ENCODE assay signal across 26 mouse cellular contexts in the genomic region with DNA sequence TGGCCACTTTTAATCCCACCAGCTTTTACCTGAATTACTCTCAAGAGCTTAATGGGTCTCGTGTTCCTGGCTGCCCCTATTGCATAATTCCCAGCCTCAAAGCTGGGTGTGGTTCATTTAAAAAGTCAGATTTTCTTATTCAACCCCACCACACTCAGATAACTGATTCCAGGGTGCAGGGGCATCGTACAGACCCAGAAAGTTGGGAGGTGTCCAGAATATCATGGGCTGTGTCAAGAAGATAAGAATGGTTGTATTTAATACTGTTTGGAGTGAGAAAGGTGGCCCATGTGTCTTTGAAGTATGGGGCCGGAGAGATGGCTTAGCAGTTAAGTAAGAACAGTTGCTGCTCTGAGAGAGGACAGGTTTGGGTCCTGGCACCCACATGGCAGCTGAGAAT.
DNase-seq lines count a peak whose midpoint lies in the region; ATAC-seq lines count a peak whose summit lies in the region.
"Had no signal": no experiment of that assay in that cellular context is flagged by ENCODE, and none has a peak within 500 bp of the region (broad histone marks: within the 10 kb centered on the region; RNA-seq: fewer than 3 reads in every experiment).

No protein-coding gene starts in this region.

- H3K27me3 ChIP-seq in midbrain, embryonic 11.5 days (ENCODE audit: control insufficient read depth, insufficient read depth, low read length) = no peaks in the 10 kb centered on the region
- no peaks in the 10 kb centered on the region for H3K27me3 ChIP-seq in midbrain, embryonic 16.5 days (ENCODE audit: control insufficient read depth, insufficient read depth, low read depth, low read length)
- H3K27me3 ChIP-seq in liver, embryonic 15.5 days = no peaks in the 10 kb centered on the region
- H3K27me3 ChIP-seq: embryonic facial prominence, embryonic 12.5 days; embryonic facial prominence, embryonic 15.5 days; heart, embryonic 13.5 days; hindbrain, embryonic 15.5 days had no signal

- no peak overlapping the region for H3K4me3 ChIP-seq in midbrain, embryonic 11.5 days (ENCODE audit: low read depth, low read length)
- H3K4me3 ChIP-seq in midbrain, embryonic 16.5 days (ENCODE audit: low read depth, low read length) = no peak overlapping the region
- no peak overlapping the region for H3K4me3 ChIP-seq in liver, embryonic 15.5 days (replicated peaks)
- H3K4me3 ChIP-seq: embryonic facial prominence, embryonic 12.5 days; embryonic facial prominence, embryonic 15.5 days; heart, adult 2 months; heart, embryonic 10.5 days; heart, embryonic 13.5 days; hindbrain, embryonic 15.5 days had no signal

- WGBS in midbrain, embryonic 11.5 days = 66% methylated on average over 3 of the region's 3 CpGs
- 62% methylated on average over 3 of the region's 3 CpGs for WGBS in midbrain, embryonic 16.5 days
- 17% methylated on average over 3 of the region's 3 CpGs for WGBS in liver, embryonic 15.5 days (ENCODE audit: insufficient replicate concordance)

- no peak for ATAC-seq in midbrain, embryonic 11.5 days (ENCODE audit: low FRiP score)
- no peak for ATAC-seq in midbrain, embryonic 16.5 days
- 0 out of 2 replicates have a peak, but pooled peaks have one; percentile 15 for ATAC-seq in liver, embryonic 15.5 days (ENCODE audit: insufficient read depth)
- ATAC-seq in megakaryocyte progenitor cell, adult 5-6 weeks (replicated peaks; ENCODE audit: poor library complexity) = peak; percentile 90
- ATAC-seq: activated CD4-positive, CD25-positive, alpha-beta regulatory T cell, adult 4 months; CD4-positive, CD25-positive, alpha-beta regulatory T cell, adult 4 months; forebrain, embryonic 14.5 days; forebrain, postnatal 0 days had no signal

- no peak overlapping the region for H3K4me2 ChIP-seq in midbrain, embryonic 11.5 days
- H3K4me2 ChIP-seq in midbrain, embryonic 16.5 days (ENCODE audit: low read length) = no peak overlapping the region
- H3K4me2 ChIP-seq in liver, embryonic 15.5 days = no peak overlapping the region
- H3K4me2 ChIP-seq: embryonic facial prominence, embryonic 12.5 days; embryonic facial prominence, embryonic 15.5 days; heart, embryonic 13.5 days; hindbrain, embryonic 15.5 days had no signal

- no peaks in the 10 kb centered on the region for H3K36me3 ChIP-seq in midbrain, embryonic 11.5 days (ENCODE audit: control insufficient read depth, insufficient read depth, low read length)
- H3K36me3 ChIP-seq in midbrain, embryonic 16.5 days (ENCODE audit: control insufficient read depth, insufficient read depth, low read length) = no peaks in the 10 kb centered on the region
- H3K36me3 ChIP-seq in liver, embryonic 15.5 days (replicated peaks) = no peaks in the 10 kb centered on the region
- H3K36me3 ChIP-seq: embryonic facial prominence, embryonic 12.5 days; embryonic facial prominence, embryonic 15.5 days; heart, embryonic 10.5 days; heart, embryonic 13.5 days; hindbrain, embryonic 15.5 days had no signal

- no peak overlapping the region for H3K9ac ChIP-seq in midbrain, embryonic 11.5 days (ENCODE audit: low read length)
- H3K9ac ChIP-seq in midbrain, embryonic 16.5 days (ENCODE audit: low read depth, low read length) = no peak overlapping the region
- H3K9ac ChIP-seq in liver, embryonic 15.5 days = no peak overlapping the region
- H3K9ac ChIP-seq: embryonic facial prominence, embryonic 12.5 days; embryonic facial prominence, embryonic 15.5 days; forebrain, postnatal 0 days; heart, embryonic 13.5 days; hindbrain, embryonic 15.5 days had no signal

- no peak overlapping the region for H3K27ac ChIP-seq in midbrain, embryonic 11.5 days (ENCODE audit: low read depth, low read length)
- H3K27ac ChIP-seq in midbrain, embryonic 16.5 days (ENCODE audit: low read length) = no peak overlapping the region
- no peak overlapping the region for H3K27ac ChIP-seq in liver, embryonic 15.5 days (replicated peaks)
- H3K27ac ChIP-seq: embryonic facial prominence, embryonic 12.5 days; embryonic facial prominence, embryonic 15.5 days; heart, adult 2 months; heart, embryonic 10.5 days; heart, embryonic 13.5 days; hindbrain, embryonic 15.5 days had no signal

- no peaks in the 10 kb centered on the region for H3K9me3 ChIP-seq in midbrain, embryonic 11.5 days (ENCODE audit: control insufficient read depth, low read length)
- no peaks in the 10 kb centered on the region for H3K9me3 ChIP-seq in midbrain, embryonic 16.5 days (replicated peaks; ENCODE audit: control insufficient read depth, low read length, poor library complexity, severe bottlenecking)
- H3K9me3 ChIP-seq in liver, embryonic 15.5 days (replicated peaks) = no peaks in the 10 kb centered on the region
- H3K9me3 ChIP-seq: embryonic facial prominence, embryonic 12.5 days; embryonic facial prominence, embryonic 15.5 days; heart, embryonic 10.5 days; heart, embryonic 13.5 days; hindbrain, embryonic 15.5 days had no signal

- DNase-seq in midbrain, embryonic 11.5 days (ENCODE audit: low spot score, missing footprints) = peak; percentile 47
- no peak for DNase-seq in MN1 (ENCODE audit: low spot score)
- no peak for DNase-seq in adrenal gland, postnatal 25 days
- DNase-seq: adrenal gland, adult 8-10 months; adrenal gland, postnatal 36 days; cerebellum, adult 11 months; cerebellum, adult 2 months; cerebellum, adult 9-11 months; cerebellum, postnatal 25 days; forebrain, postnatal 0 days; gastrocnemius, postnatal 10 days; gastrocnemius, postnatal 36 days; heart, adult 2 months; heart, postnatal 14 days; heart, postnatal 4 days had no signal

- H3K4me1 ChIP-seq in midbrain, embryonic 11.5 days (ENCODE audit: control insufficient read depth, insufficient read depth, low read length) = 0 out of 2 replicates have a peak, but pooled peaks cover 2% of the 10 kb centered on the region
- no peaks in the 10 kb centered on the region; the same call in 1 of the 2 replicates for H3K4me1 ChIP-seq in midbrain, embryonic 16.5 days (ENCODE audit: control insufficient read depth, insufficient read depth, low read length)
- no peaks in the 10 kb centered on the region for H3K4me1 ChIP-seq in liver, embryonic 15.5 days (replicated peaks)
- H3K4me1 ChIP-seq: heart, embryonic 10.5 days; heart, embryonic 13.5 days had no signal

Comparison
In these comparisons a context has a peak if more than half of its experiments do, and no peak if none do; other contexts are left out.
1. ATAC-seq: peak in liver, embryonic 15.5 days (single experiment) and megakaryocyte progenitor cell, adult 5-6 weeks (single experiment); none in midbrain, embryonic 11.5 days (single experiment) and midbrain, embryonic 16.5 days (single experiment).